Mouse (Mus musculus) hindbrain, embryonic 16.5 days (tissue): ENCODE results near the gene Zfp385b. TPM values are rescaled to one million over a fixed set of nuclear protein-coding genes. Genes with fewer than 3 reads are reported as not detected.

Source experiments
- ATAC-seq: fragments of 200-750 bp; cut with Nextera tagmentation; 2 replicates; pipeline ENCODE4 v1.8.0; 2017; ENCODE audit warnings: moderate TSS enrichment, moderate library complexity
- H3K27ac ChIP-seq: fragments of 300-500 bp; sonication (generic); 2 replicates; pipeline ENCODE4 v1.5.1; 2014; ENCODE audit warnings: low read depth, mild to moderate bottlenecking, control low read depth, low read length, moderate library complexity
- H3K27me3 ChIP-seq: fragments of 300-500 bp; sonication (generic); replicated peaks from 2 replicates; pipeline ENCODE4 v1.6.1; 2014; ENCODE audit warnings: low read length; ENCODE audit not compliant: control insufficient read depth, insufficient read depth
- H3K36me3 ChIP-seq: fragments of 300-500 bp; sonication (generic); 2 replicates; pipeline ENCODE4 v1.6.1; 2014; ENCODE audit warnings: mild to moderate bottlenecking, low read length, moderate library complexity, mixed read lengths; ENCODE audit not compliant: control insufficient read depth, insufficient read depth
- H3K4me1 ChIP-seq: fragments of 300-500 bp; sonication (generic); 2 replicates; pipeline ENCODE4 v1.6.1; 2014; ENCODE audit warnings: low read depth, low read length; ENCODE audit not compliant: control insufficient read depth, insufficient read depth
- H3K4me2 ChIP-seq: fragments of 300-500 bp; sonication (generic); 2 replicates; pipeline ENCODE4 v1.6.1; 2014; ENCODE audit warnings: mild to moderate bottlenecking, low read length, control low read depth, moderate library complexity
- H3K4me3 ChIP-seq: fragments of 300-500 bp; sonication (generic); 2 replicates; pipeline ENCODE4 v1.5.1; 2014; ENCODE audit warnings: mild to moderate bottlenecking, low read length, control low read depth, moderate library complexity
- H3K9ac ChIP-seq: fragments of 300-500 bp; sonication (generic); 2 replicates; pipeline ENCODE4 v1.6.1; 2014; ENCODE audit warnings: low read depth, mild to moderate bottlenecking, control low read depth, low read length, moderate library complexity
- H3K9me3 ChIP-seq: fragments of 300-500 bp; sonication (generic); 2 replicates; pipeline ENCODE4 v1.6.1; 2014; ENCODE audit warnings: mild to moderate bottlenecking, low read length, moderate library complexity; ENCODE audit not compliant: control insufficient read depth
- WGBS: fragments of 180-500 bp; shearing (Covaris S2); extraction: QIAGEN DNeasy Blood & Tissue Kit; methylation state at CpG from one replicate; pipeline ENCODE4 v1.1.7; 2014; 5-methylcytosine and 5-hydroxymethylcytosine counted together
- polyA plus RNA-seq: library from polyadenylated mRNA; unstranded; fragments of >200 nt; fragmentation: Nextera tagmentation; extraction: Ambion mirVana; gene quantifications from 2 replicates; pipeline ENCODE4 v1.2.1, GENCODE M21; 2015

Zfp385b gene
- polyA plus RNA-seq, 1 experiment from 2014 or later, result 17.4 TPM

GRCm38 (mm10) chr2:77703080-77703479 lies 116.4 kb downstream of the Zfp385b start:
- peak overlapping the region; percentile 67 for H3K4me2 ChIP-seq
- no peaks in the 10 kb centered on the region for H3K36me3 ChIP-seq
- peak; percentile 69 for ATAC-seq
- H3K9ac ChIP-seq, result peak overlapping the region; percentile 58
- H3K9me3 ChIP-seq, result no peaks in the 10 kb centered on the region
- H3K4me1 ChIP-seq, result peaks cover 5% of the 10 kb centered on the region; the same call in 1 of the 2 replicates
- 23% methylated on average over 19 of the region's 19 CpGs for WGBS
- peak overlapping the region; percentile 80 for H3K27ac ChIP-seq
- H3K4me3 ChIP-seq, result peak overlapping the region; percentile 45
- H3K27me3 ChIP-seq, result no peaks in the 10 kb centered on the region

DNA sequence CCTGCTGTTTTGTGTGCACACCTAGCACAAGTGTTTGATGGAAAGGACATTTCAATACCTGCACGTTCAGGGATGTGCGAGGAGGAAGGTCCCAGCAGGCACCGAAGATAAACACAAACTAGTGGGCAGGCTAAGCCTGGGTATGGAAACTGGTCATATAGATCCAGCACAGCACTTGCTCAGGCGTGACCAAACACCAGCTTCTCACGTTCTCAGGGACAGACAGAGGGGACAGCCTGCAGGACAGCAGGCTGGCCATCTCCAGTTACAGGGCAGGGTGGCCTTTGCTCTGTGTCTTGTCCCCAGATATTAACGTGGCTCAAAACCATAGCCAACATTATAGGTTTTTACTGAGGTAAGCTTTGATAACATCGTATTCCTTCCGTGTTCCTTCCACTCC lies 128.3 kb downstream of the Zfp385b start:
- no peak for ATAC-seq
- Histone ChIP-seq H3K27ac (no peak overlapping the region), H3K4me3 (no peak overlapping the region), H3K9ac (no peak overlapping the region), H3K4me2 (no peak overlapping the region), H3K27me3 (no peaks in the 10 kb centered on the region), H3K4me1 (no peaks in the 10 kb centered on the region), H3K36me3 (no peaks in the 10 kb centered on the region), H3K9me3 (no peaks in the 10 kb centered on the region)
- WGBS, result 73% methylated on average over 8 of the region's 8 CpGs

DNA sequence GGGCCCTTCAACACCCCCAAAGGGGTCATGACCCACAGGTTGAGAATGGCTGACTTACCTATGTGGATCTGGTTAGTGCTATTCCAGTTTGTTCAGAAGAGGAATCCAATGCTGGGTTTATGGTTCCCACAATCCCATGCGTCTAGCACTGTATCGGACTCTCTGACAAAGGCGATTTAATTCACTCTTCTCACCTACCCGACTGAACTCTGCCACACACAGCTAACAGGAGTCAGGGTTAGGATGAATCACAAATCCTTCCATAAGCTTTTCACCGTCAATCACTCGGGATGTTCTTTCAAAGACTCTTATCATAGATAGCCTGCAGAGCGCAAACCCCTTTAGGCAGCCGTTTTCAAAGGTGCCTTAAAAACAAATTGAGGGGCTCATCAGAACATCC lies 129.1 kb downstream of the Zfp385b start:
- no peak for ATAC-seq
- H3K9me3 ChIP-seq, result no peaks in the 10 kb centered on the region
- no peaks in the 10 kb centered on the region for H3K36me3 ChIP-seq
- no peaks in the 10 kb centered on the region for H3K4me1 ChIP-seq
- H3K27me3 ChIP-seq, result no peaks in the 10 kb centered on the region
- 75% methylated on average over 8 of the region's 8 CpGs for whole genome bisulfite sequencing
- no peak overlapping the region for H3K4me3 ChIP-seq
- no peak overlapping the region for H3K27ac ChIP-seq
- no peak overlapping the region for H3K9ac ChIP-seq
- H3K4me2 ChIP-seq, result no peak overlapping the region

GRCm38 (mm10) chr2:77688651-77689050 lies 130.8 kb downstream of the Zfp385b start:
- Histone ChIP-seq H3K4me2 (no peak overlapping the region), H3K9ac (no peak overlapping the region), H3K27ac (no peak overlapping the region), H3K4me1 (no peaks in the 10 kb centered on the region), H3K27me3 (no peaks in the 10 kb centered on the region), H3K4me3 (no peak overlapping the region), H3K36me3 (no peaks in the 10 kb centered on the region), H3K9me3 (no peaks in the 10 kb centered on the region)
- no peak for ATAC-seq
- 84% methylated on average over 4 of the region's 4 CpGs for WGBS

DNA sequence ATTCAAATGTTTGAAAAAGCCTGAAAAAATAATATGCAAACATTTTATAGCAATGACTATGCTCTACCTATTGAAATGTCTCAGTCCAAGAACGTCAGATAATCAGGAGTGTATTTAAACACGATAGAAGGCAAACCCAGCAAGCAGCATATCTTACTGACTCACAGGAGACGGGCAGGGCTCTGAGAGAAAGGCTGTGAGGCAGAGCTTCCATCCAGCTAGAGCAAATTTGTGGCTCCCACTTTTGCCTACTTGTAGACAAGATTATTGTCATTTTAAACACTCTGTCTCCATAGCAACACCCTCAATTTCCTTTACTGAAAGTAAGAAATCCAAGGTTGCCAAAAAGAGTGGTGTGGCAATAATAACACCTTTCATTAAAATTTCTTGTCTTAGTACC lies 135.4 kb downstream of the Zfp385b start:
- Histone ChIP-seq H3K9ac (no peak overlapping the region), H3K9me3 (no peaks in the 10 kb centered on the region), H3K4me2 (no peak overlapping the region), H3K27me3 (no peaks in the 10 kb centered on the region), H3K4me3 (no peak overlapping the region), H3K4me1 (no peaks in the 10 kb centered on the region), H3K36me3 (no peaks in the 10 kb centered on the region), H3K27ac (no peak overlapping the region)
- no peak for ATAC-seq
- 82% methylated on average over 3 of the region's 3 CpGs for WGBS

DNA sequence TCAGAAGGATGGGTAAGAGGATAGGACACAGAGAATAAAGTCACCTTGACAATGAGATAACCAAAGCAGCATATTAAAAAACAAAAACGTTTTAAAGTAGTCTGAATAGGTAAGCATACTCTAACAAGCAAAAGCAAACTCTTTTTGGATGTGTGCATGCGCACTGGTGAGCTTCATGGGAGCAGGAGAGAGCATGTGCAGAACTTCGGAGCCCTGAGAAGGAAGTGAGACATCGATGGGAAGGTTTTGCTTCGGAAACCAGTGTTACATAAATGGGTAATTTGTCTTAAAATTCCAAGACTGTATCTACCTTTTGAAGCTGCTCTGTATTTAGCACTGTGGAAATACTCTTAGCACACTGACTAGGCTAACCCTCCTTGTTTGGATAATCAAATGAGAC lies 137.2 kb downstream of the Zfp385b start:
- Histone ChIP-seq H3K27me3 (no peaks in the 10 kb centered on the region), H3K27ac (no peak overlapping the region), H3K4me3 (no peak overlapping the region), H3K4me2 (no peak overlapping the region), H3K4me1 (no peaks in the 10 kb centered on the region), H3K36me3 (no peaks in the 10 kb centered on the region), H3K9ac (no peak overlapping the region), H3K9me3 (no peaks in the 10 kb centered on the region)
- 85% methylated on average over 5 of the region's 5 CpGs for WGBS
- no peak for ATAC-seq

DNA sequence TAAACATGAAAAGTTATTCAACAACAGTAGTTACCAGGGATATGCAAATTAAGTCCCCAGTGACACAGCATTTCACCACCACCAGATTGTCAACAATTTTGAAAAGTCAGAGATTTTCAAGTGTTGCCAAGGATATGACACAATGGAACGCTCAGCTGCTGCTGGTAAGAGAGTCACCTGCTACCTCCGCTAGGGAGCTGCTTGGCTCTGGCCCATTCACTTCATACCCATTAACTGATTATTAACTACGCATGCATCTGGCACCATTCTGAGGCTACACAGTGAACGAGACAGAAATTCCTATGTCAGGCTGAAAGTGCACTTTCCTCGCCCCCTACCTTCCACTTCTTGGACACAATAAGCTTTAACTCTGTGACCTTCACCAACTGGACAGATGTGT lies 137.7 kb downstream of the Zfp385b start:
- Histone ChIP-seq H3K4me1 (no peaks in the 10 kb centered on the region), H3K27me3 (no peaks in the 10 kb centered on the region), H3K9ac (no peak overlapping the region), H3K4me2 (no peak overlapping the region), H3K27ac (no peak overlapping the region), H3K4me3 (no peak overlapping the region), H3K36me3 (no peaks in the 10 kb centered on the region), H3K9me3 (no peaks in the 10 kb centered on the region)
- 30% methylated on average over 5 of the region's 5 CpGs for WGBS
- ATAC-seq, result peak; percentile 74

DNA sequence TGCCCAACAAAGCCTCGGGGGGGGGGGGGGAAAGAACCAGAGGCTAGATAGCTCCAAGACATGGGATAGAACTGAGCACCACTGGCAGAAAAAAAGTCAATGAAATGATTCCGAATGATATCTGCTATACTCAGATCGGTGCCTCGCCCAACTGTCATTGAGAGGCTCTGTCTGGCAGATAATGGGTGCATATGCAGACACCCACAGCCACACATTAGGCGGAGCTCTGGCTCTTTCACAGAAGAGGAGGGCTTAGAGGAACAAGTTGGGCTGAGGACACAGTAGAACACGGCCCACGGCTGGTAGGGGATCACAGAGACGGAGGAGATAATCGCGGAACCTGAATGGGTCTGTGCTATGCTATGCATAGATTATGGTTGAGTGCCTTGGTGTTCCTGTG lies 145.7 kb downstream of the Zfp385b start:
- Histone ChIP-seq H3K9ac (no peak overlapping the region), H3K27ac (no peak overlapping the region), H3K4me1 (no peaks in the 10 kb centered on the region), H3K27me3 (no peaks in the 10 kb centered on the region), H3K4me3 (no peak overlapping the region), H3K36me3 (no peaks in the 10 kb centered on the region), H3K9me3 (peaks cover 2% of the 10 kb centered on the region; the same call in 1 of the 2 replicates), H3K4me2 (no peak overlapping the region)
- ATAC-seq, result no peak
- 92% methylated on average over 10 of the region's 10 CpGs for WGBS

- H3K9ac ChIP-seq, result no peak overlapping the region
- H3K9me3 ChIP-seq, result peaks cover 2% of the 10 kb centered on the region; the same call in 1 of the 2 replicates
- H3K27me3 ChIP-seq, result no peaks in the 10 kb centered on the region
- no peak overlapping the region for H3K4me2 ChIP-seq
- H3K36me3 ChIP-seq, result no peaks in the 10 kb centered on the region
- no peak overlapping the region for H3K27ac ChIP-seq
- no peaks in the 10 kb centered on the region for H3K4me1 ChIP-seq
- H3K4me3 ChIP-seq, result no peak overlapping the region
- no peak for ATAC-seq
- 99% methylated on average over 5 of the region's 5 CpGs for WGBS
These were observed 147.1 kb downstream of the Zfp385b start for GRCm38 (mm10) chr2:77672215-77672905.
